Mouse (Mus musculus) heart, postnatal 0 days (tissue): ENCODE measurements at regions not wholly inside any gene's neighbourhood (a gene's known extent, or its start where the extent isn't known, plus 50 kb on each side); places are given as distances from the start of the nearest gene placed in this dataset.
"Not testable (repeated sequence)": the region's sequence is repeated elsewhere in the genome, so short reads cannot be mapped to it uniquely, and the experiment has no call there.

ENCODE experiments used
- ATAC-seq: fragments of 200-750 bp; cut with Nextera tagmentation; 2 replicates; pipeline ENCODE4 v1.8.0; 2017; ENCODE audit warnings: low read depth, moderate number of reproducible peaks, moderate library complexity; ENCODE audit not compliant: insufficient read depth
- DNase-seq: peaks from one replicate; pipeline ENCODE4 v3.0.0-alpha.2; 2016; ENCODE audit warnings: low spot score
- H3K27ac ChIP-seq: fragments of 300-500 bp; sonication (generic); 2 replicates; pipeline ENCODE4 v1.5.1; 2014; ENCODE audit warnings: low read depth, mild to moderate bottlenecking
- H3K27me3 ChIP-seq: fragments of 300-500 bp; sonication (generic); 2 replicates; pipeline ENCODE4 v1.6.1; 2014; ENCODE audit warnings: low read length, mixed read lengths; ENCODE audit not compliant: control insufficient read depth, insufficient read depth
- H3K36me3 ChIP-seq: fragments of 300-500 bp; sonication (generic); replicated peaks from 2 replicates; pipeline ENCODE4 v1.6.1; 2014; ENCODE audit warnings: low read length, mixed read lengths; ENCODE audit not compliant: control insufficient read depth, insufficient read depth
- H3K4me1 ChIP-seq: fragments of 300-500 bp; sonication (generic); 2 replicates; pipeline ENCODE4 v1.6.1; 2014; ENCODE audit warnings: antibody characterized with exemption; ENCODE audit not compliant: control insufficient read depth, insufficient read depth
- H3K4me2 ChIP-seq: fragments of 300-500 bp; sonication (generic); 2 replicates; pipeline ENCODE4 v1.6.1; 2014; ENCODE audit warnings: low read depth, mild to moderate bottlenecking, low read length, moderate library complexity
- H3K4me3 ChIP-seq: fragments of 300-500 bp; sonication (generic); 2 replicates; pipeline ENCODE4 v1.5.1; 2014; ENCODE audit warnings: low read depth, low read length
- H3K9ac ChIP-seq: fragments of 300-500 bp; sonication (generic); replicated peaks from 2 replicates; pipeline ENCODE4 v1.6.1; 2014; ENCODE audit warnings: low read depth, low read length, mixed read lengths
- H3K9me3 ChIP-seq: fragments of 300-500 bp; sonication (generic); replicated peaks from 2 replicates; pipeline ENCODE4 v1.6.1; 2016; ENCODE audit warnings: low read length; ENCODE audit not compliant: control insufficient read depth
- CTCF ChIP-seq: IDR thresholded peaks from 2 replicates; pipeline ENCODE4 v1.5.1; 2016; ENCODE audit warnings: antibody characterized with exemption, control low read depth, low read depth
- EP300 ChIP-seq: IDR thresholded peaks from 2 replicates; pipeline ENCODE4 v1.6.1; 2016; ENCODE audit warnings: antibody characterized with exemption, low read depth
- WGBS: fragments of 180-500 bp; shearing (Covaris S2); extraction: QIAGEN DNeasy Blood & Tissue Kit; methylation state at CpG from one replicate; pipeline ENCODE4 v1.1.7; 2014; 5-methylcytosine and 5-hydroxymethylcytosine counted together

GRCm38 (mm10) chr9:31628291-31628690, 164.0 kb upstream of the Tmem45b start:
- Histone ChIP-seq H3K9me3 (no peaks in the 10 kb centered on the region), H3K4me1 (no peaks in the 10 kb centered on the region), H3K36me3 (no peaks in the 10 kb centered on the region), H3K27me3 (no peaks in the 10 kb centered on the region), H3K4me2 (no peak overlapping the region), H3K27ac (no peak overlapping the region), H3K9ac (no peak overlapping the region), H3K4me3 (no peak overlapping the region)
- ATAC-seq (no peak), DNase-seq (no peak)
- TF ChIP-seq CTCF (no peak), EP300 (no peak)
- WGBS = 76% methylated on average over 6 of the region's 6 CpGs

GRCm38 (mm10) chr9:31621553-31621952, 157.3 kb upstream of the Tmem45b start:
- H3K9ac ChIP-seq, H3K36me3 ChIP-seq, H3K9me3 ChIP-seq, ATAC-seq, H3K4me1 ChIP-seq, H3K27ac ChIP-seq, H3K4me2 ChIP-seq, DNase-seq, H3K4me3 ChIP-seq, H3K27me3 ChIP-seq: not testable (repeated sequence)
- WGBS = 88% methylated on average over 7 of the region's 7 CpGs

DNA sequence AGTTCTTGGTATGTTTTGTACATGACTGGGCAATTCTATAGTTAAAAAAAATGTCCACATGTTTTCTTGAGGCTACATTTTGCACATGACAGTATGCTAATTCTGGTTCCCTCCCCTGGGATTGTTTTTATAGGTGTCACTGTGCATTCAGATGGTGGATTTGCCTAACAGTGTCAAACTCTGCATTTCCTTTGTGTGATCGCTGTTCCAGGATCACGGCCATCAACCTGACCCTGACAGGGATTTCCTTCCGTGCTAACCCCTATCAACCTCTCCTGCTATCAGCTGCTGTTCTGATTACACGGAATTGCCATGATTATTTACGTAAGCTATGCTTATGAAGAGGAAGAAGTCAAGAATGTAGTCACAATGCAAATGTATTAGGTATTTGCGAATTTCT, 155.1 kb upstream of the Tmem45b start:
- Histone ChIP-seq H3K4me2 (no peak overlapping the region), H3K27me3 (no peaks in the 10 kb centered on the region), H3K36me3 (no peaks in the 10 kb centered on the region), H3K4me3 (no peak overlapping the region), H3K9ac (no peak overlapping the region), H3K9me3 (no peaks in the 10 kb centered on the region), H3K27ac (no peak overlapping the region), H3K4me1 (no peaks in the 10 kb centered on the region)
- TF ChIP-seq CTCF (no peak), EP300 (no peak)
- WGBS = 40% methylated on average over 6 of the region's 6 CpGs
- DNase-seq (no peak), ATAC-seq (no peak)

DNA sequence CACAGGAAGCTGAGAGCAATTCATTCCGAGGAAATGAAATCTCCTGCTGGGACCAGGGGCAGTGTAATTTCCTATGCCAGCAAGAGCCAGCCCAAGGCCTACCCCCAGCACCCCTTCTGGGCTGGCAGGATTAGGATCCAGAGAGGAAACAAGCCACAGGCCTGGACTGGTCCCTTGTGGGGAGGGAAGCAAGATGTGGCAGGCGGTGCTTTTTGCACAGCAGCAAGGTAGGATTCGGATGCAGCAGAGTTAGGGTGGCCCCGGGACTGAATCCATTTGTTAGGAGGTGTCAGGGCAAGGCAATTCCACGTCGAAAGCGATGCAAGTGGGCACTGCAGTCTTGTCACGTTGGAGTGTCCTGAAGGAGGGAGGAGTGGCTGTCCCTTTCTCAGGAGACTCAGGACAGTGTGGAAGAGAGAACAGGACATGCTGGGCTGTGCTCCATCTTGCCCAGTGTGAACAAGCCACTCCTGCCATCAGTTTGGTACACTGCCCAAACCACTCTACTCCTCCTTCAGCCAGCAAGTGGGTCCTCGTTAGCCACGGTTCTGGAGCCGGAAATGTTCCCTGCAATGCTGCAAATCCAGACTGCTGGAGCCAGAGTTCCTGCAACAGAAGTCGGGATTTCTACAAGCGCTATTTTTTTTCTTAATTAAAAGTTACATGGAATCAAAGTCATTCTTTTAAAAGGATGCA, 150.1 kb upstream of the Tmem45b start:
- H3K36me3 ChIP-seq = no peaks in the 10 kb centered on the region
- TF ChIP-seq EP300 = no peak
- TF ChIP-seq CTCF = no peak
- H3K27me3 ChIP-seq = no peaks in the 10 kb centered on the region

GRCm38 (mm10) chr9:31611036-31611695, 146.9 kb upstream of the Tmem45b start:
- Histone ChIP-seq H3K27ac (no peak overlapping the region), H3K4me1 (no peaks in the 10 kb centered on the region; the same call in 1 of the 2 replicates), H3K9ac (no peak overlapping the region), H3K4me3 (no peak overlapping the region), H3K27me3 (no peaks in the 10 kb centered on the region), H3K4me2 (no peak overlapping the region), H3K9me3 (no peaks in the 10 kb centered on the region), H3K36me3 (no peaks in the 10 kb centered on the region)
- TF ChIP-seq CTCF (no peak), EP300 (no peak)
- WGBS = 67% methylated on average over 8 of the region's 8 CpGs
- ATAC-seq (no peak), DNase-seq (no peak)

More for the DNA sequence above, 150.1 kb upstream of the Tmem45b start:
- ATAC-seq (no peak), DNase-seq (no peak)
- no peak overlapping the region for H3K27ac ChIP-seq
- no peaks in the 10 kb centered on the region; the same call in 1 of the 2 replicates for H3K4me1 ChIP-seq
- no peaks in the 10 kb centered on the region for H3K9me3 ChIP-seq
- 56% methylated on average over 13 of the region's 13 CpGs for WGBS
- no peak overlapping the region for H3K4me3 ChIP-seq
- no peak overlapping the region for H3K9ac ChIP-seq
- H3K4me2 ChIP-seq = no peak overlapping the region
